Mouse (Mus musculus): ENCODE results near the gene Gm11213.

DNA sequence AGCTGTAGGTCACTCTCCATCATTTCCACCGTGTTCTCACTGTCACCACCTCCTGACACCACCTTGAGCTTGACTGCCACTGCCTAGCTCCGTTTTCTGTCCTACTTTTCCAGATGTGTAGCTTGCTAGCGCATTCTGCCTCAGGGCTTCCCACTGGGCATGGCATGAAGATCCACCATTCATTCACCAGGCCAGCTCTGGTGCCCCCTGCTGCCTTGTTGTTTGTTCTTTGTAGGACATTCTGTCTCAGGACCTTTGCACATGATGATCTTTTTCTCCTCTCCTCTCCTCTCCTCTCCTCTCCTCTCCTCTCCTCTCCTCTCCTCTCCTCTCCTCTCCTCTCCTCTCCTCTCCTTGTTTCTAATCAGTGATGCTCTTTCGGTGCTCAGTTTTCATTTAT is 42.3 kb downstream of the Gm11213 start:
- TF ChIP-seq CTCF (IDR thresholded peaks at IDR 0.05; ENCODE audit: low read depth, low read length) (no peak), EP300 (IDR thresholded peaks at IDR 0.05; ENCODE audit: insufficient read depth, low read depth, low read length) (no peak), POLR2A (IDR thresholded peaks at IDR 0.05; ENCODE audit: insufficient read depth, low read length) (no peak)

Data from ES-Bruce4 (cell line).